Mouse (Mus musculus): ENCODE measurements around the gene Mesd. TPM values are rescaled to one million over a fixed set of nuclear protein-coding genes. Genes with fewer than 3 reads are reported as not detected.

Mesd gene
- polyA plus RNA-seq, 1 experiment from 2014 or later = 119 TPM

GRCm38 (mm10) chr7:83941701-83942101, 57.4 kb downstream of the Mesd start:
- no peak for ATAC-seq (replicated peaks; ENCODE audit: low FRiP score)
- WGBS = 90% methylated on average over 8 of the region's 8 CpGs
- H3K4me1 ChIP-seq = no peaks in the 10 kb centered on the region

GRCm38 (mm10) chr7:83948743-83949142, 64.5 kb downstream of the Mesd start:
- Histone ChIP-seq H3K27me3 (no peaks in the 10 kb centered on the region), H3K4me1 (no peaks in the 10 kb centered on the region), H3K36me3 (no peaks in the 10 kb centered on the region), H3K9ac (no peak overlapping the region), H3K9me3 (replicated peaks) (no peaks in the 10 kb centered on the region), H3K27ac (no peak overlapping the region), H3K4me2 (no peak overlapping the region), H3K4me3 (replicated peaks) (no peak overlapping the region)
- no peak for ATAC-seq (replicated peaks; ENCODE audit: low FRiP score)
- WGBS = 79% methylated on average over 7 of the region's 7 CpGs

More at GRCm38 (mm10) chr7:83941701-83942101, 57.4 kb downstream of the Mesd start:
- no peaks in the 10 kb centered on the region for H3K36me3 ChIP-seq
- H3K4me2 ChIP-seq = no peak overlapping the region
- H3K27ac ChIP-seq = no peak overlapping the region
- H3K9me3 ChIP-seq (replicated peaks) = no peaks in the 10 kb centered on the region
- no peaks in the 10 kb centered on the region for H3K27me3 ChIP-seq
- no peak overlapping the region for H3K9ac ChIP-seq
- H3K4me3 ChIP-seq (replicated peaks) = no peak overlapping the region

- Histone ChIP-seq H3K4me3 (replicated peaks) (no peak overlapping the region), H3K9ac (no peak overlapping the region), H3K9me3 (replicated peaks) (no peaks in the 10 kb centered on the region), H3K27ac (no peak overlapping the region), H3K27me3 (no peaks in the 10 kb centered on the region), H3K4me1 (no peaks in the 10 kb centered on the region), H3K36me3 (no peaks in the 10 kb centered on the region), H3K4me2 (no peak overlapping the region)
- ATAC-seq (replicated peaks; ENCODE audit: low FRiP score) = no peak
- 84% methylated on average over 6 of the region's 6 CpGs for WGBS
These were observed 65.4 kb downstream of the Mesd start for GRCm38 (mm10) chr7:83949662-83950061.

Other genes starting within 250 kb of the Mesd start
- 3.8 and 4.0 TPM in 2 replicates for gene Il16, start 138.7 kb upstream of the Mesd start, polyA plus RNA-seq (2015; fragmentation: Nextera tagmentation; extraction: Ambion mirVana)
- gene Cfap161, start 89.6 kb upstream of the Mesd start, polyA plus RNA-seq (2015; fragmentation: Nextera tagmentation; extraction: Ambion mirVana) = 0.17 TPM in 1 of 2 replicates, not detected in the other
- 10.4 and 11.0 TPM in 2 replicates for gene Tlnrd1, start 161 bp upstream of the Mesd start, polyA plus RNA-seq (2015; fragmentation: Nextera tagmentation; extraction: Ambion mirVana)
- gene Cemip, start 202.0 kb downstream of the Mesd start, polyA plus RNA-seq (2015; fragmentation: Nextera tagmentation; extraction: Ambion mirVana) = 0.29 and 0.31 TPM in 2 replicates

Data from kidney, embryonic 15.5 days (tissue).